Mouse (Mus musculus) limb, embryonic 13.5 days (tissue): ENCODE results near the gene H13. TPM values are rescaled to one million over a fixed set of nuclear protein-coding genes. Genes with fewer than 3 reads are reported as not detected.

Source experiments
- ATAC-seq: fragments of 200-750 bp; cut with Nextera tagmentation; 2 replicates; pipeline ENCODE4 v1.8.0; 2017; ENCODE audit warnings: low read depth, moderate number of reproducible peaks, moderate TSS enrichment; ENCODE audit not compliant: low FRiP score
- H3K27ac ChIP-seq: fragments of 300-500 bp; sonication (generic); 2 replicates; pipeline ENCODE4 v1.5.1; 2015; ENCODE audit warnings: inconsistent platforms, mild to moderate bottlenecking, moderate library complexity
- H3K27me3 ChIP-seq: fragments of 300-500 bp; sonication (generic); 2 replicates; pipeline ENCODE4 v1.6.1; 2015; ENCODE audit warnings: mild to moderate bottlenecking, inconsistent platforms
- H3K36me3 ChIP-seq: fragments of 300-500 bp; sonication (generic); 2 replicates; pipeline ENCODE4 v1.6.1; 2015; ENCODE audit warnings: inconsistent platforms, mild to moderate bottlenecking, moderate library complexity
- H3K4me1 ChIP-seq: fragments of 300-500 bp; sonication (generic); 2 replicates; pipeline ENCODE4 v1.6.1; 2015; ENCODE audit warnings: inconsistent platforms
- H3K4me2 ChIP-seq: fragments of 300-500 bp; sonication (generic); replicated peaks from 2 replicates; pipeline ENCODE4 v1.6.1; 2015; ENCODE audit warnings: inconsistent platforms, mild to moderate bottlenecking, moderate library complexity
- H3K4me3 ChIP-seq: fragments of 300-500 bp; sonication (generic); 2 replicates; pipeline ENCODE4 v1.5.1; 2015; ENCODE audit warnings: moderate library complexity, mild to moderate bottlenecking, inconsistent platforms
- H3K9ac ChIP-seq: fragments of 300-500 bp; sonication (generic); 2 replicates; pipeline ENCODE4 v1.6.1; 2015; ENCODE audit warnings: mild to moderate bottlenecking, inconsistent platforms
- H3K9me3 ChIP-seq: fragments of 300-500 bp; sonication (generic); 2 replicates; pipeline ENCODE4 v1.6.1; 2016; ENCODE audit warnings: inconsistent platforms
- WGBS: fragments of 180-500 bp; shearing (Covaris S2); methylation state at CpG from one replicate; pipeline ENCODE4 v1.1.7; 2015; 5-methylcytosine and 5-hydroxymethylcytosine counted together
- polyA plus RNA-seq: library from polyadenylated mRNA; unstranded; fragments of >200 nt; fragmentation: Nextera tagmentation; extraction: Ambion mirVana; gene quantifications from 2 replicates; pipeline ENCODE4 v1.2.1, GENCODE M21; 2015

Gene H13
- polyA plus RNA-seq, 1 experiment from 2014 or later: 159 TPM

- Histone ChIP-seq H3K4me3 (no peak overlapping the region), H3K9ac (no peak overlapping the region), H3K4me2 (no peak overlapping the region), H3K27ac (peak overlapping the region; percentile 92; the same call in 1 of the 2 replicates), H3K4me1 (peaks cover 80% of the 10 kb centered on the region), H3K27me3 (no peaks in the 10 kb centered on the region), H3K9me3 (no peaks in the 10 kb centered on the region), H3K36me3 (no peaks in the 10 kb centered on the region)
- 78% methylated on average over 14 of the region's 14 CpGs for WGBS
- no peak for ATAC-seq
These were observed 58.7 kb downstream of the H13 start for GRCm38 (mm10) chr2:152727795-152728510.

GRCm38 (mm10) chr2:152728594-152728993, 59.3 kb downstream of the H13 start:
- no peaks in the 10 kb centered on the region for H3K36me3 ChIP-seq
- H3K9ac ChIP-seq: no peak overlapping the region
- no peaks in the 10 kb centered on the region for H3K27me3 ChIP-seq
- H3K9me3 ChIP-seq: no peaks in the 10 kb centered on the region
- peak overlapping the region; percentile 92 for H3K27ac ChIP-seq
- no peak for ATAC-seq
- H3K4me3 ChIP-seq: no peak overlapping the region
- peaks cover 83% of the 10 kb centered on the region for H3K4me1 ChIP-seq
- WGBS: 79% methylated on average over 7 of the region's 7 CpGs
- H3K4me2 ChIP-seq: no peak overlapping the region

GRCm38 (mm10) chr2:152729013-152729635, 59.9 kb downstream of the H13 start:
- Histone ChIP-seq H3K27ac (peak overlapping the region; percentile 92), H3K9ac (peak overlapping the region; percentile 21; the same call in 1 of the 2 replicates), H3K27me3 (no peaks in the 10 kb centered on the region), H3K4me2 (peak overlapping the region; percentile 27), H3K9me3 (no peaks in the 10 kb centered on the region), H3K36me3 (no peaks in the 10 kb centered on the region), H3K4me3 (no peak overlapping the region), H3K4me1 (peaks cover 83% of the 10 kb centered on the region)
- no peak; the same call in 1 of the 2 replicates for ATAC-seq
- 18% methylated on average over 8 of the region's 8 CpGs for WGBS

- H3K9me3 ChIP-seq: no peaks in the 10 kb centered on the region
- no peaks in the 10 kb centered on the region for H3K27me3 ChIP-seq
- no peaks in the 10 kb centered on the region for H3K36me3 ChIP-seq
- H3K4me1 ChIP-seq: peaks cover 83% of the 10 kb centered on the region
- H3K4me3 ChIP-seq: no peak overlapping the region
- peak overlapping the region; percentile 27 for H3K4me2 ChIP-seq
- peak overlapping the region; percentile 92 for H3K27ac ChIP-seq
- 11% methylated on average over 7 of the region's 7 CpGs for WGBS
- peak overlapping the region; percentile 36; the same call in 1 of the 2 replicates for H3K9ac ChIP-seq
- peak; percentile 89 for ATAC-seq
These were observed 60.4 kb downstream of the H13 start for GRCm38 (mm10) chr2:152729636-152730020.

- Histone ChIP-seq H3K36me3 (peaks cover 6% of the 10 kb centered on the region; the same call in 1 of the 2 replicates), H3K9ac (no peak overlapping the region), H3K27ac (no peak overlapping the region), H3K27me3 (no peaks in the 10 kb centered on the region), H3K4me2 (no peak overlapping the region), H3K4me3 (no peak overlapping the region), H3K9me3 (no peaks in the 10 kb centered on the region), H3K4me1 (peaks cover 68% of the 10 kb centered on the region)
- WGBS: 94% methylated on average over 2 of the region's 2 CpGs
- no peak for ATAC-seq
These were observed 63.9 kb downstream of the H13 start for GRCm38 (mm10) chr2:152733201-152733600.

GRCm38 (mm10) chr2:152734501-152734900, 65.2 kb downstream of the H13 start:
- H3K4me1 ChIP-seq: peaks cover 66% of the 10 kb centered on the region

GRCm38 (mm10) chr2:152734984-152735383, 65.7 kb downstream of the H13 start:
- H3K27me3 ChIP-seq: no peaks in the 10 kb centered on the region
- WGBS: under 1% methylated on average over 28 of the region's 28 CpGs
- peak overlapping the region; percentile 98 for H3K27ac ChIP-seq
- peak overlapping the region; percentile 98 for H3K9ac ChIP-seq
- peak overlapping the region; percentile 95 for H3K4me3 ChIP-seq
- peak overlapping the region; percentile 94 for H3K4me2 ChIP-seq
- H3K9me3 ChIP-seq: no peaks in the 10 kb centered on the region
- H3K4me1 ChIP-seq: peaks cover 65% of the 10 kb centered on the region
- peaks cover 6% of the 10 kb centered on the region; the same call in 1 of the 2 replicates for H3K36me3 ChIP-seq
- ATAC-seq: peak; percentile 82

More at GRCm38 (mm10) chr2:152734501-152734900, 65.2 kb downstream of the H13 start:
- Histone ChIP-seq H3K9me3 (no peaks in the 10 kb centered on the region), H3K9ac (no peak overlapping the region), H3K27ac (peak overlapping the region; percentile 98), H3K27me3 (no peaks in the 10 kb centered on the region), H3K36me3 (peaks cover 6% of the 10 kb centered on the region; the same call in 1 of the 2 replicates), H3K4me3 (peak overlapping the region; percentile 95), H3K4me2 (peak overlapping the region; percentile 94)
- WGBS: 10% methylated on average over 10 of the region's 10 CpGs
- ATAC-seq: no peak

- Histone ChIP-seq H3K4me3 (peak within 1 kb of the TSS; percentile 95), H3K27me3 (no peaks in the 10 kb centered on the region), H3K9ac (peak within 1 kb of the TSS; percentile 98), H3K27ac (peak within 1 kb of the TSS; percentile 98), H3K4me2 (peak within 1 kb of the TSS; percentile 94), H3K9me3 (no peaks in the 10 kb centered on the region), H3K36me3 (peaks cover 6% of the 10 kb centered on the region; the same call in 1 of the 2 replicates), H3K4me1 (peaks cover 66% of the 10 kb centered on the region)
- ATAC-seq: peak; percentile 71
- WGBS: under 1% methylated on average over 28 of the region's 28 CpGs
These were observed 66.9 kb downstream of the H13 start, which contains the start of gene Id1 for GRCm38 (mm10) chr2:152736090-152736601. TSS of gene Id1 (plus strand) at chr2:152736251.

GRCm38 (mm10) chr2:152736748-152737147, 67.5 kb downstream of the H13 start:
- Histone ChIP-seq H3K4me1 (peaks cover 71% of the 10 kb centered on the region), H3K4me3 (peak overlapping the region; percentile 95), H3K9ac (peak overlapping the region; percentile 98), H3K4me2 (peak overlapping the region; percentile 94), H3K27me3 (no peaks in the 10 kb centered on the region), H3K36me3 (peaks cover 6% of the 10 kb centered on the region; the same call in 1 of the 2 replicates), H3K9me3 (no peaks in the 10 kb centered on the region), H3K27ac (peak overlapping the region; percentile 98)
- no peak for ATAC-seq
- WGBS: under 1% methylated on average over 22 of the region's 22 CpGs

DNA sequence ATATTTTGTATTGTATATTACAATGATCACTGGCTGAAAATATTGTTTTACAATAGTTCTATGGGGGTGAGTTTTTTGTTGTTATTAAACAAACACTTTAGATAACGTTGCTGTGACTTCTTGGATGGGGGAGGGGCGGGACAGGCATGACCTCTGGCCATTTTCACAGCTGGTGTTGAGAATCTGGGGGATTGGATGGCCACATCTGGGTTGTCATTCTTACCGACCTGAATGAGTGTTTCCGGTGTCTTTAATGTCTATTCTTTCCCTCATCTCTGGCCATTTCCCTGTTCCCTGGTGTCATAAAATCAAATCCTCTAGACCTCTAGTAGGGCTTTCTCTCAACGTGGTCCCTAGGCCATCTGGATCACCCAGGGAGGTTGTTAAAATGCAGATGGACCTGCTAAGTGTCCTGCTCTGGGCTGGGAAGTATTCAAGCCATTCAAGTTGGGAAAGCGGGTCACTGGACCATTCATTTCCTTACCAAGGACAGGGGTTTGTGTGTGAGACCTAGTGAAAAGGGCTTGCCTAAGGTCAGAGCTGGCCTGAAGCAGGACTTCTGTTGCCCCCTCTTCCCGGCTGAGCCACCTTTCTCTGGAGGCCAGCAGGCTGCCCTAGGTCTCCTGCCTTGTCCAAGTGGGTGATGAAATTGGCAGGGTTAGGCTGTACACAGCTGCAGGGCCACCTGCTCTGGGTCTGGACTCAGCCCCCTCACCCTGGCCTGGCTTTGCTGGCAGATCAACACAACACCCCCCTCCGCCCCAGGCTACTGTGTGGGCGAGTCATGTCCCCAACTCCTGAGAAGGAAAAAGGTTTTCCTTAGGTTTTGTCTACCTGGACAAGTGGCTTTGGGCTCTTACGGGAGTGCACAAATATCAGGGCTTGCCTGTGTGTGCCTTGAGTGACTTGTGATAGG, 68.3 kb downstream of the H13 start:
- 1% methylated on average over 10 of the region's 10 CpGs for WGBS
- peak overlapping the region; percentile 95 for H3K4me3 ChIP-seq

DNA sequence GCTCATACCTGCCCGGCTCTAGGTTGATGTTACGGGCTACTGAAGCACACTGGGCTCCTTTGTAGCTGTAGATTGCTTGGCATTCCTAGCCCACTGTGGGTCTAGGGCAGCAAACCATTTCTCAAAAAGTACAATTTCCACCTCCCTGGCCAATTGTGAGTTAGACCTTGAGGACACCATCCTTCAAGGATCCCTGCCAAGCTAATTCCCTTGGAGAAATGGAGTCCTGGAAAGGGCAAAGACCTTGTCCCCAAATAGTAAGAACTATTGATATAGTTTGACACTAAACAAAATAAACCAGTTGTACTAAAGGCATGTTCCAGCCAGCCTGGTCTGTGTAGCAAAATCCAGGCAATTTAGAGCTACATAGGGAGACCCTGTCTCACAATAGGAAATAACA, 69.1 kb downstream of the H13 start:
- ATAC-seq: no peak

More for the DNA sequence above, 68.3 kb downstream of the H13 start:
- peaks cover 6% of the 10 kb centered on the region; the same call in 1 of the 2 replicates for H3K36me3 ChIP-seq
- peak overlapping the region; percentile 94 for H3K4me2 ChIP-seq
- H3K4me1 ChIP-seq: peaks cover 71% of the 10 kb centered on the region
- H3K27me3 ChIP-seq: no peaks in the 10 kb centered on the region
- peak overlapping the region; percentile 98 for H3K9ac ChIP-seq
- H3K9me3 ChIP-seq: no peaks in the 10 kb centered on the region
- ATAC-seq: no peak
- peak overlapping the region; percentile 98 for H3K27ac ChIP-seq

More for the DNA sequence above, 69.1 kb downstream of the H13 start:
- peaks cover 6% of the 10 kb centered on the region; the same call in 1 of the 2 replicates for H3K36me3 ChIP-seq
- peaks cover 74% of the 10 kb centered on the region for H3K4me1 ChIP-seq
- no peaks in the 10 kb centered on the region for H3K27me3 ChIP-seq
- H3K4me3 ChIP-seq: peak overlapping the region; percentile 95
- H3K4me2 ChIP-seq: peak overlapping the region; percentile 94
- H3K9me3 ChIP-seq: no peaks in the 10 kb centered on the region
- peak overlapping the region; percentile 98 for H3K27ac ChIP-seq
- 14% methylated on average over 2 of the region's 2 CpGs for WGBS
- peak overlapping the region; percentile 98 for H3K9ac ChIP-seq
